Mouse (Mus musculus) heart, postnatal 14 days (tissue): Measurements from ENCODE around the gene Vmn1r46. TPM values are rescaled to one million over a fixed set of nuclear protein-coding genes. Genes with fewer than 3 reads are reported as not detected.
"Not testable (repeated sequence)": the region's sequence is repeated elsewhere in the genome, so short reads cannot be mapped to it uniquely, and the experiment has no call there.

ENCODE experiments used
- DNase-seq, 2 experiments: peaks; one replicate each; pipeline ENCODE4 v3.0.0; 2021 to 2022
- intact Hi-C: fragments of 180-260 bp; cut with DNase I; formaldehyde crosslinking; loops from one replicate; pipeline ENCODE4 v1.15.1; 2025
- long read RNA-seq, 2 experiments: library from polyadenylated mRNA; stranded (forward); transcript quantifications; one replicate each; pipeline ENCODE4 v2.0.0; 2021
- total RNA-seq, 2 experiments: library from RNA; stranded (reverse); gene quantifications; 2 replicates each; pipeline ENCODE4 v1.2.3; 2021

Gene Vmn1r46
- total RNA-seq = not detected
- long read RNA-seq, experiment 1 = 0 reads
- long read RNA-seq, experiment 2 = 0 reads

DNA sequence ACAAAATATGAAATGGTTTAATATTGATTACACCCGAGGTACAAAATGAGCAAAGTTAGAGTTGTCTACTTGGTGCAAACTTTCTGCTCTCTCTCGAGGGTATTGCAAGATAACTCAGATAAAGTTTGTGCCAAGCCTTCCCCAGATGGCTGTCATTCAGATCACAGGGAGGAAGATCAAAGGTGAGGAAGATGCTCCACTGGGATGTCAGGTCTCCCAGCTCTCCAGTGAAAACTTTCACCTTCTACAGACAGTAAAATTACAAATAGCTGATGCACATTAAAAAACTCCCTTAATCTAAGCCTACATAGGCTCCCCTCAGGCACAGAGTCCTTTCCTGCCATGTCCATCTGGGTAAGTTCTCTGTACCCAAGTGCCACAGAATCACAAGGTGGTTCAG lies at the start of gene Vmn1r46:
Gene Vmn1r46 (plus strand): TSS at position 301 of the 400 bp plus-strand sequence.
- intact Hi-C loops = no loop called here
- DNase-seq = no peak

DNA sequence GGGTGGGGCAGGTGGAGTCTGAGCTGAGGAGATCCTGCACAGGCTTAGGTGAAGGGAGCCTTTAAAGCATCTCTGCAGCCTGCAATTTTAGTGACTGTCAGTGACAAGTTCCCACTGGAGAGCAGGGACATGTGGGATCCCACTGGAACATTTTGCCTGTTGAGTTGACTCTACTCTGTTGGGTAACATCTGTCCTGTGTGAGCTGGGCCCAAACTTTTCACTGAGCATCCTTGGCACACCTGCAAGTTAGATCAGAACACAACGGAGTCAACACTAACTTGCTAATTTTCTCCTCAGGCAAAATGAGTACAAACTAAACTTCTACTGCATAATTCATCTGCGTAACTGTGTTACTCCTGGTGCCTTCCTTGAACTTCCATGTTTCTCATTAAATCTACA lies 28.6 kb upstream of the Vmn1r46 start, which contains the start of gene Vmn1r45:
Gene Vmn1r45 (minus strand): TSS at position 101 of the 400 bp plus-strand sequence.
- DNase-seq, intact Hi-C loops: not testable (repeated sequence)

DNA sequence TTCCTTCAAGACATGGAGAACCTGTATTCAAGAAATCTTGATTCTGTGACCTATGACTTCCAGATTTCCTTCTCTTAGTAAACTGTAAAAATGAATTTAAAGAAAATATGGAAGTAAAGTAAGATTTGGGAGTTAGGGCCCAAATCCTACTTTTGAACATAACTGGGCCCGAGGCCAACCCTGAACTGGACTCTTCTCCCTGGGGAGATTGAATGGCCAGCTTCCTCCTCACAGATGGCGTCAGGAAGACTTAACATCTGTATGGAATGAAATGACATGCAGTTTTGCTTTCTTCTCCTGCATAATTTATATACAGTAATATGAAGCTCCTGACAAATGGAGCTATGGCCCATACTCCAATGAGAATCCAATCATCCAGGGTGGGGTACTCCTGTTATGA lies 28.2 kb upstream of the Vmn1r46 start:
- no peak for DNase-seq
- intact Hi-C loops = no loop called here

DNA sequence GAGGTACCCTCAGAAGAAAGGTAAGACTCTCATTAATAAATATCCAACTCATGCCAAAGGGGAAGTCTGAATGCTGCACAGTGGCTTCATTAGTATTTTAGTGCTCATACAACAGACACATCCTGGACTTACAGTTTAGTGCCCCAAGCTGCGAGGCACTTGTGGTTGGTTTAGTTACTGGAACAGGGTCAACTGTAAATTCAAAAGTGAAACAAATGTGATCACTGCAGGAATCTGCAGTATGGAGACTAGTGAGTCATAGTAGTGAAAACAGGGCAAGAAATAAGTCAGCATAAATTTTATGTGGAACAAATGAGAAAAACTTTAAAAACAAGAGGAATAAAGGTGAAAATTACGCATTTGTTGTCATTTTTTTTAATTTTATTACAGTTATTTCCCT lies 15.6 kb upstream of the Vmn1r46 start:
- intact Hi-C loops = no loop called here
- DNase-seq = no peak

DNA sequence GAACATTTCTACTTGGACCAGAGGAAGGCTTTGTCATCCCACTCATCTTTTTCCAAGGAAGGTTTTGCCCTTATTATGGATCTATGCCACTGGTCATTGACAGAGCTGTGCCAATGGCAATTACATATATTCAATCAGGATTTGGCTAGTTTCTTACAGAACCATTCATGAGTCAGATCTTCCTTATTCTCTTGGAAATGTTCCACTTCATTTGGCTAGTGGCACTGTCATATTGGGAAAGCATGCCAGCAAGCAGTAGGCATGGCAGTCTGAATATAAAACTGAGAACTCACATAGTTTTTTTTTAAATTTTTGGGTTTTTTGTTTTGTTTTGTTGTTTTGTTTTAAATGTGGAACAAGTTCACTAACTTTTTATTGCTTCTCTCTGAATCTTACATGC lies 2.8 kb upstream of the Vmn1r46 start:
- intact Hi-C loops = no loop called here
- DNase-seq = no peak

DNA sequence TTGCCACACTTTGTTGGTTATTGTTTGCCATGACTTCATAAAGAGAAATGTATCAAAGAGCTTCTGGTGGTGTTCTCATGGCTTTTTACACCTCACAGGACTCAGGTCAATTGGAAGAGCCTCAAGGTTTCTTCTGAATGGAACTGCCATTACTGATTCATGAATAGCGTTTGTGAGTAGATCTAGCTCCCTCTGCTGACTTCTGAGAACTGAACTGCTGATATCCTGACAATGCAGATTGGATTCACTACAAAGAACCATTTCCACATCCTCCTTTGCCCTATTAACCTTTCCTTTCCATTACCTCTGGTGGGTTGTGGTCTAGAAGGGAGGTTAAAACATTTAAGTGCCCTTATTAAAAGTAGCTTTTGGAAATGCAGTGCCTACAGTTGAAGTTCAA lies 16.9 kb downstream of the Vmn1r46 start:
- DNase-seq = no peak
- intact Hi-C loops = no loop called here

DNA sequence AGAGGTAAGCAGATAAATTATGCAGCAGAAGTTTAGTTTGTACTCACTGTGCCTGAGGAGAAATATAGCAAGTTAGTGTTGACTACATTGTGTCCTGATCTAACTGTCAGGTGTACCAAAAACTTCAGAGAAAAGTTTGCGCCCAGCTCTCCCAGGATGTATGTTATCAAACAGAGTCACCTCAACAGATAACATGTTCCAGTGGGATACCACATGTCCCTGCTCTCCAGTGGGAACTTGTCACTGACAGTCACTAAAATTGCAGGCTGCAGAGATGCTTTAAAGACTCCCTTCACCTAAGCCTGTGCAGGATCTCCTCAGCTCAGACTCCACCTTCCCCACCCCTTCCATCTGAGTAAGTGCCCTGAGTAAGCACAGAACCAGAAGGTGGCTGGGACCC lies 46.7 kb downstream of the Vmn1r46 start, which contains the start of gene Vmn1r47:
Gene Vmn1r47 (plus strand): TSS at position 301 of the 400 bp plus-strand sequence.
- DNase-seq, intact Hi-C loops: not testable (repeated sequence)

Other genes with a start within 250 kb of the Vmn1r46 start
- not detected for gene Vmn1r41, start 228.5 kb upstream of the Vmn1r46 start, total RNA-seq
- not detected for gene Vmn1r42, start 92.9 kb upstream of the Vmn1r46 start, total RNA-seq
- gene Vmn1r43, start 92.9 kb upstream of the Vmn1r46 start, total RNA-seq = not detected
- not detected for gene Vmn1r44, start 85.7 kb upstream of the Vmn1r46 start, total RNA-seq
- not detected for gene Vmn1r45, start 28.7 kb upstream of the Vmn1r46 start, total RNA-seq
- gene Vmn1r47, start 46.8 kb downstream of the Vmn1r46 start, total RNA-seq = not detected
- gene Vmn1r48, start 67.5 kb downstream of the Vmn1r46 start, total RNA-seq = not detected
- not detected for gene Vmn1r49, start 109.2 kb downstream of the Vmn1r46 start, total RNA-seq
- not detected for gene Vmn1r50, start 132.1 kb downstream of the Vmn1r46 start, total RNA-seq
- not detected for gene Vmn1r51, start 153.3 kb downstream of the Vmn1r46 start, total RNA-seq
- gene Vmn1r52, start 205.5 kb downstream of the Vmn1r46 start, total RNA-seq = not detected
- gene V1ra8, start 233.5 kb downstream of the Vmn1r46 start, total RNA-seq = not detected